10 mouse cellular contexts compared by ENCODE assay signal in genomic region chr6:17400147-17400546, GRCm38 (mm10).
DNase-seq lines count a peak whose midpoint lies in the region; ATAC-seq and TF ChIP-seq lines count a peak whose summit lies in the region.
"Had no signal": no experiment of that assay in that cellular context is flagged by ENCODE, and none has a peak within 500 bp of the region (broad histone marks: within the 10 kb centered on the region; RNA-seq: fewer than 3 reads in every experiment).

No protein-coding gene starts in this region.

- no peak for TF ChIP-seq EP300 in heart, postnatal 0 days (IDR thresholded peaks at IDR 0.05; ENCODE audit: low read depth)

- no peak overlapping the region for H3K4me2 ChIP-seq in heart, postnatal 0 days (ENCODE audit: low read depth, low read length)

- H3K9me3 ChIP-seq in heart, postnatal 0 days (replicated peaks; ENCODE audit: control insufficient read depth, low read length), result no peaks in the 10 kb centered on the region

- intact Hi-C loops in heart, postnatal 14 days (cut with DNase I), result no loop called here
- intact Hi-C loops in left cerebral cortex, postnatal 36 days (cut with DNase I), result no loop called here

- 44% methylated on average over 2 of the region's 2 CpGs for WGBS in heart, postnatal 0 days

- TF ChIP-seq CTCF in heart, postnatal 0 days (IDR thresholded peaks at IDR 0.05; ENCODE audit: low read depth), result no peak

- no peaks in the 10 kb centered on the region for H3K4me1 ChIP-seq in heart, postnatal 0 days (ENCODE audit: control insufficient read depth, insufficient read depth)

- no peaks in the 10 kb centered on the region for H3K27me3 ChIP-seq in heart, postnatal 0 days (ENCODE audit: control insufficient read depth, insufficient read depth, low read length)
- H3K27me3 ChIP-seq: Patski had no signal

- no peak overlapping the region for H3K27ac ChIP-seq in heart, postnatal 0 days (ENCODE audit: low read depth)
- H3K27ac ChIP-seq: macrophage had no signal

- peak; percentile 62; the same call in 1 of the 2 replicates for ATAC-seq in heart, postnatal 0 days (ENCODE audit: insufficient read depth, low read depth)
- ATAC-seq: Patski had no signal

- DNase-seq in heart, postnatal 0 days (ENCODE audit: low spot score), result no peak
- DNase-seq in heart, postnatal 14 days, result no peak
- DNase-seq in 416B (ENCODE audit: low read depth) (peak; percentile 37), NIH3T3 (ENCODE audit: low read depth) (peak; percentile 40)
- DNase-seq in kidney, postnatal 36 days, result peak; percentile 21 to 57
- no peak for DNase-seq in left cerebral cortex, postnatal 36 days (ENCODE audit: low spot score in 2 of 2)
- DNase-seq in layer of hippocampus, adult 9-10 months (ENCODE audit: low spot score), result no peak
- DNase-seq: layer of hippocampus, adult 9-11 months had no signal

- no peak overlapping the region for H3K4me3 ChIP-seq in heart, postnatal 0 days (ENCODE audit: low read depth, low read length)

- H3K9ac ChIP-seq in heart, postnatal 0 days (replicated peaks; ENCODE audit: low read depth, low read length), result no peak overlapping the region

- no peaks in the 10 kb centered on the region for H3K36me3 ChIP-seq in heart, postnatal 0 days (replicated peaks; ENCODE audit: control insufficient read depth, insufficient read depth, low read length)

Comparison
In these comparisons a context has a peak if more than half of its experiments do, and no peak if none do; other contexts are left out.
1. DNase-seq: peak in 416B (single experiment), NIH3T3 (single experiment) and kidney, postnatal 36 days (2 of 2); none in heart, postnatal 0 days (single experiment), heart, postnatal 14 days (0 of 2), left cerebral cortex, postnatal 36 days (0 of 2) and layer of hippocampus, adult 9-10 months (single experiment).